Mouse (Mus musculus) heart, embryonic 10.5 days (tissue): ENCODE data around the gene Itga10. TPM values are rescaled to one million over a fixed set of nuclear protein-coding genes. Genes with fewer than 3 reads are reported as not detected.
"Not testable (repeated sequence)": the region's sequence is repeated elsewhere in the genome, so short reads cannot be mapped to it uniquely, and the experiment has no call there.

Experiments used
- DNase-seq: peaks from one replicate; pipeline ENCODE4 v3.0.0-alpha.2; 2017; ENCODE audit warnings: low spot score
- H3K27ac ChIP-seq: fragments of 300-500 bp; sonication (generic); 2 replicates; pipeline ENCODE4 v1.5.1; 2016; ENCODE audit warnings: mild to moderate bottlenecking
- H3K27me3 ChIP-seq: fragments of 300-500 bp; sonication (generic); 2 replicates; pipeline ENCODE4 v1.6.1; 2016; ENCODE audit warnings: mild to moderate bottlenecking; ENCODE audit not compliant: poor library complexity, insufficient read depth, severe bottlenecking
- H3K36me3 ChIP-seq: fragments of 300-500 bp; sonication (generic); 2 replicates; pipeline ENCODE4 v1.6.1; 2016; ENCODE audit warnings: mild to moderate bottlenecking, moderate library complexity
- H3K4me1 ChIP-seq: fragments of 300-500 bp; sonication (generic); 2 replicates; pipeline ENCODE4 v1.6.1; 2016; ENCODE audit warnings: mild to moderate bottlenecking
- H3K4me3 ChIP-seq: fragments of 300-500 bp; sonication (generic); 2 replicates; pipeline ENCODE4 v1.5.1; 2016; ENCODE audit warnings: mild to moderate bottlenecking, moderate library complexity
- H3K9me3 ChIP-seq: fragments of 300-500 bp; sonication (generic); 2 replicates; pipeline ENCODE4 v1.6.1; 2016; ENCODE audit warnings: mild to moderate bottlenecking, moderate library complexity
- WGBS: fragments of 180-500 bp; shearing (Covaris S2); methylation state at CpG from one replicate; pipeline ENCODE4 v1.1.7; 2016; 5-methylcytosine and 5-hydroxymethylcytosine counted together
- polyA plus RNA-seq: library from polyadenylated mRNA; unstranded; fragments of >200 nt; fragmentation: Nextera tagmentation; extraction: Ambion mirVana; gene quantifications from 2 replicates; pipeline ENCODE4 v1.2.1, GENCODE M21; 2016

Gene Itga10
- polyA plus RNA-seq, 1 experiment from 2014 or later = 0.84 TPM

DNA sequence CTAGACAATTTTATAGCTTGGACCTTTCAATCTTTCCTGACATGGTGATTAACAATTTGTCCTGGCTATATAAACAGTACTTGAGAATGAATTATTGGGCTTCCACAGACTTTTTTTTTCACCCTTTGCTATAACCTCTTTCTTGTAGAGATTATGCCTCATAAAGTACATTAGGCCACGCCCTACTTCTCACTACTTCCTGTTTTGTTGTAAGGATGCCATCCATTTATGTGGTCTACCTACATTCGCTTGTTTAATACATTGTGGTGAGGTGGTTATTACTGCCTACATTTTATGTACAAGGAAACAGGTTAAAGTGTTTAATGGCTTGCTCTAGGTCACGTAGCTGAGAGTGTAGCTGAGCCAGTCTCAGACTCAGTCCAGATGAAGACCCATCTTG is 29.8 kb downstream of the Itga10 start:
- DNase-seq = no peak
- Histone ChIP-seq H3K4me3 (no peak overlapping the region), H3K27ac (no peak overlapping the region), H3K27me3 (peaks cover 36% of the 10 kb centered on the region), H3K36me3 (no peaks in the 10 kb centered on the region), H3K9me3 (no peaks in the 10 kb centered on the region), H3K4me1 (peaks cover 14% of the 10 kb centered on the region)
- 88% methylated on average over 3 of the region's 3 CpGs for WGBS

DNA sequence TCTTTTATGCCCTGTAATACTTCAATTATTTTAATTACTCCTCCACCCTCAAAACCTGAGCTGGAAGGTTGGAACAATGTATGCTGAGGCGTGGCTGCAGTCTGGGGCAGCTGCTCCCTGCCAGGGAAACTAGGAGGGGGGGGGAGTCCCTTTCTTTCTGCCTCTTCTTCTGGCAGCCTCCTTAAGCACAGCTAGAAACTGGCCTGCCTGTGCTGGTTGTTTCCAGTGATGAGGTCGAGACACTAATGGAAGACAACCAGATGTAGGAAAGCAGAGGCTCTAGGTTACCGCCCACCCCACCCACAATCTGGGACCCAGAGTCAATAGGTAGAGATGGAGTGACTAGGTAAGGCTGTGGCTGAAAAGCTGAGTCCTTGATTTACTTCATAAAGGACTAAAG is 30.3 kb downstream of the Itga10 start:
- no peaks in the 10 kb centered on the region for H3K36me3 ChIP-seq
- no peak for DNase-seq
- H3K9me3 ChIP-seq = no peaks in the 10 kb centered on the region
- 50% methylated on average over 3 of the region's 3 CpGs for WGBS
- H3K27ac ChIP-seq = no peak overlapping the region
- peaks cover 9% of the 10 kb centered on the region for H3K4me1 ChIP-seq
- no peak overlapping the region for H3K4me3 ChIP-seq
- peaks cover 41% of the 10 kb centered on the region for H3K27me3 ChIP-seq

DNA sequence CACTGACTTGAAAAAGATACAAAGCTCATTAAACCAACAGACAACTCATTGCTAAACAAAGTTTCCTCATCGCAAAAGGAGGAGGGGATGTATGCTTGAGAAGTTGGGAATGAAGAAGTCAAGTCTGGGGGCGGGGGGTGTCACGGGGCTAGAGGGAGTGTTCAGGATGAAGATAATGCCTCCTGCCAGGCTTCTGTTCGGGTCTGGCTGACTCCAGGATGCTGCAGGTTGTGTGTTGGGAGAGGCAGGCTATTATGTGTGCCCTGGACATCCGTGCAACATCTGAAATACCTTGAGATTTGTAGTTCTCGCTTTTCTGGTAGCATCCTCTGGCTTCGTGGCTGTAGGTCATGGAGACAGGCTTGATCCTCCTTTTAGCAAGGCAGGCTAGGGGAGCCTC is 33.1 kb downstream of the Itga10 start:
- no peak overlapping the region for H3K4me3 ChIP-seq
- H3K36me3 ChIP-seq = no peaks in the 10 kb centered on the region
- H3K27me3 ChIP-seq = peaks cover 50% of the 10 kb centered on the region
- no peak overlapping the region for H3K27ac ChIP-seq
- no peaks in the 10 kb centered on the region for H3K9me3 ChIP-seq
- peaks cover 9% of the 10 kb centered on the region for H3K4me1 ChIP-seq
- DNase-seq = no peak
- WGBS = 64% methylated on average over 7 of the region's 7 CpGs

DNA sequence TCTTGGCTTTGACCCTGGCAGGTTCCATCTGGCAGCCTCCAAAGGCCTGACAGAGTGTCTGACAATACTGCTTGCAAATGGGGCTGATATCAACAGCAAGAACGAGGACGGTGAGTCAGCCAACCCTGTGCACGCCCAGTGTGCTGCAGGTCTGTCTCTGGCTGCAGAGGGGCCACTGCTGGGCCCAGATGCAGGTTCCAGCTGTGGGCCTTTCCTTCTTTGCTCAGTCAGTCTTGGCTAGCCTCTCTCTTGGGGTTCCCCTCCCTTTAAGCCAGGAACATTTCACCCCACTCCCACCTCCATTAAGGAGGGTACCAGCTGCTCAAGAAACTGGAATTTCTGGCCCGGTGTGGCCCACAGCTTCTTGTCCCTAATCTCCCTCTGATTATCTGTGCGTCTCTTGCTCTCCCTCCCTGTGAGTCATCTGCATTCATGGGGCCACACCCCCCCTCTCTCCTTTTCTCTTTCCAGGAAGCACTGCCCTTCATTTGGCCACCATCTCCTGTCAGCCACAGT is 33.8 kb downstream of the Itga10 start:
- Histone ChIP-seq H3K27me3 (peaks cover 58% of the 10 kb centered on the region), H3K27ac (no peak overlapping the region), H3K9me3 (no peaks in the 10 kb centered on the region), H3K4me3 (no peak overlapping the region), H3K36me3 (no peaks in the 10 kb centered on the region), H3K4me1 (peaks cover 12% of the 10 kb centered on the region)
- WGBS = 11% methylated on average over 5 of the region's 5 CpGs
- peak; percentile 71 for DNase-seq

DNA sequence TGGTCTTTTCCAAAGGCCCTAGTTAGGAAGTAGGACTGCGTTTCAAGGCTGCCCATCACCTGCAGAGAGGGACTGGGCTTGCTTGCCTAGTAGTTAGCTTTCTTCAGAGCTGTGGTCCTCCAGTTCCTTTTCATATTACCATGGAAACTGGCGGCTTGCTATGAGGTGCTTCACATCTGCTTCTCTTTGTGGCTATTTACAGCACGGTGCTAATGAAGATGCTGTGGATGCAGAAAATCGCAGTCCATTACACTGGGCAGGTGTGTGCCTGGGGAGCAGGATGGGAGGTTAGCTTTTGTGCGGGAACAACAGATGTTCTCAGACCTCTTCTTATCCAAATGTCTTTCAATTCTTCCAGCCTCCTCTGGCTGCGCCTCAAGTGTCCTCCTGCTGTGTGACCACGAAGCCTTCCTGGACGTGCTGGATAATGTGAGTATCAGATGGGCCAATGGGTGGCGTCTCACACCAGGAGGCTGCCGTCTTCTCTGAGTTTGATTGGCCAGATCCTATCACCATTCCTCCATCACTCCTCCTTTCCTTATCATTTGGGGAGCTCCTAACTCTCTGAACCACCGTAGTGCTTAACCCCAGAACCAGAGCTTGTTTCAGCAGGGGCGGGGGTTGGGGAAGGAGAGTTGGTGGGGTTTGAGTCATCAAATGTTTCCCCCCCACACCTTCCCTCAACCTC is 35.0 kb downstream of the Itga10 start:
- Histone ChIP-seq H3K27ac (no peak overlapping the region), H3K36me3 (no peaks in the 10 kb centered on the region), H3K4me1 (peaks cover 20% of the 10 kb centered on the region), H3K27me3 (peaks cover 68% of the 10 kb centered on the region), H3K4me3 (no peak overlapping the region), H3K9me3 (no peaks in the 10 kb centered on the region)
- DNase-seq = no peak
- 18% methylated on average over 12 of the region's 12 CpGs for WGBS

DNA sequence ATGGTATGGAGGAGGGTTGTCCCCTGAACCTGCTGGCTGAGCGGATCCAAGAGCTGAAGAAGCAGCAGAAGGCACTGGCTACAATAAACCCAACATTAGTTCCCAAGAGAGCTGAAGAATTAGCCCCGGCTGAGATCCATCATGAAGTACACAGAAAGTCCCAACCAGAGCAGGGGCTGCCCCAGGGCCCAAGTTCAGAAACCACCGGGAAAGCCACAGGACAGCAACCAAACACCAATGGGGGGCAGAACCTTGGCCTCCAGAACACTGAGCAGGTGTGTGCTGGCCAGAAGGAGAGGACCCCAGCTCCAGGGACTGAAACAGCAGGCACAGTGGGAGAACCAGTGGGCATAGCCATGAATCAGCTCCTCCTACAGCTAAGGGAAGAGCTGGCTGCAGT is 38.1 kb downstream of the Itga10 start:
- Histone ChIP-seq H3K4me1 (peaks cover 20% of the 10 kb centered on the region), H3K4me3 (no peak overlapping the region), H3K27me3 (peaks cover 68% of the 10 kb centered on the region), H3K36me3 (no peaks in the 10 kb centered on the region), H3K9me3 (no peaks in the 10 kb centered on the region), H3K27ac (no peak overlapping the region)
- DNase-seq = no peak
- 85% methylated on average over 3 of the region's 3 CpGs for WGBS

DNA sequence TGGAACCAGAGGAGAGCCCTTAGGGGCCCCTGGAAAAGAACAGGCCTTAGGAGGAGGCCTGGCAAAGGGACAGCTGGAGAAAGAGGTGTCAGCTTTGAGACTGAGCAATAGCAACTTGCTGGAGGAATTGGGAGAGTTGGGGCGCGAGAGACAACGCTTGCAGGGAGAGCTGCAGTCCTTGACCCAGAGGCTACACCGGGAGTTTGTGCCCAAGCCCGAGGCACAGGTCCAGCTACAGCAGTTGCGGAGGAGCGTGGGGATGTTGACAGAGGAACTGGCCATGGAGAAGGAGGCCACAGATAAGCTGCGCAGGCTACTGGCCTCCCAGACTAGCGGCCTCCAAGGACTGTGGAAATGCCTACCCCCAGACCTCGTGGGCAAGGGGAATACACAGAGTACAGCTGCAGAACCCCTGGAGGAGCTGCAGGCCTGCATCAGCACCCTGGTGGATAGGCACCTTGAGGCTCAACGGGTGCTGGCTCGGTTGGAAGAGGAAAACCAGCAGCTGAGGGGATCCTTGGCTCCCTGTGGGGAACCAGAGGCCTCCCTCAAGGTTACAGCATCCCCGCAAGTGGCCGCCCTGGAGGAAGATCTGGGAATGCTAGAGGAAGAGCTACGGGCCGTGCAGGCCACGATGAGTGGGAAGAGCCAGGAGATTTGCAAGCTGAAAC is 38.9 kb downstream of the Itga10 start:
- H3K27me3 ChIP-seq = peaks cover 64% of the 10 kb centered on the region
- no peaks in the 10 kb centered on the region for H3K36me3 ChIP-seq
- H3K27ac ChIP-seq = no peak overlapping the region
- 41% methylated on average over 17 of the region's 17 CpGs for WGBS
- peak overlapping the region; percentile 55 for H3K4me3 ChIP-seq
- DNase-seq = no peak
- H3K4me1 ChIP-seq = peaks cover 16% of the 10 kb centered on the region
- H3K9me3 ChIP-seq = no peaks in the 10 kb centered on the region

DNA sequence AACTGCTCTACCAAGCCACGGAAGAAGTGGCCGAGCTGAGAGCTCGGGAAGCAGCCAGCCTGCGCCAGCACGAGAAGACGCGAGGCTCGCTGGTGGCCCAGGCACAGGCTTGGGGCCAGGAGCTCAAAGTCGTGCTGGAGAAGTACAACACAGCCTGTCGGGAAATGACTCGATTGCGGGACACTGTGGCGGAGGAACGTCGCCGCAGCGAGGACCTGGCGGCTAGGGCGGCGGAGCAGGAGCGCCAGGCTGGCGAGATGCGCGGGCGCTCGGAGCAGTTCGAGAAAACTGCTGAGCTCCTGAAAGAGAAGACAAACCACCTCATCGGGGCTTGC is 39.4 kb downstream of the Itga10 start:
- Histone ChIP-seq H3K27me3 (peaks cover 64% of the 10 kb centered on the region), H3K36me3 (no peaks in the 10 kb centered on the region), H3K27ac (no peak overlapping the region), H3K9me3 (no peaks in the 10 kb centered on the region), H3K4me1 (peaks cover 14% of the 10 kb centered on the region), H3K4me3 (peak overlapping the region; percentile 55)
- 12% methylated on average over 28 of the region's 28 CpGs for WGBS
- DNase-seq = no peak

DNA sequence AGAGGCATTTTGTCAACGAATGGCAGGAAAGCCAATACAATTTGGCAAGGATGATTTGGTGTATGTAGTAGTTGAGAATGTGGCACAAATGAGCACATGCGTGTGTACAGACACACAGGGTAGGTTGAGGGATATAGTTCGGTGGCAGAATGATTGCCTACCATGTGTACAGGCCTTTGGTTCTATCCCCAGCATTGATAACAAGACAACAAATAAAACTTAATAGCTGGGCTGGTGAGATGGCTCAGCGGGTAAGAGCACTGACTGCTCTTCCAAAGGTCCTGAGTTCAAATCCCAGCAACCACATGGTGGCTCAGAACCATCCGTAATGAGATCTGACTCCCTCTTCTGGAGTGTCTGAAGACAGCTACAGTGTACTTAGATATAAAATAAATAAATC is 40.7 kb downstream of the Itga10 start:
- not testable (repeated sequence) for H3K4me3 ChIP-seq, DNase-seq, H3K36me3 ChIP-seq, H3K27ac ChIP-seq, H3K9me3 ChIP-seq
- H3K27me3 ChIP-seq = peaks cover 55% of the 10 kb centered on the region
- WGBS = 90% methylated on average over 5 of the region's 5 CpGs
- peaks cover 14% of the 10 kb centered on the region for H3K4me1 ChIP-seq

DNA sequence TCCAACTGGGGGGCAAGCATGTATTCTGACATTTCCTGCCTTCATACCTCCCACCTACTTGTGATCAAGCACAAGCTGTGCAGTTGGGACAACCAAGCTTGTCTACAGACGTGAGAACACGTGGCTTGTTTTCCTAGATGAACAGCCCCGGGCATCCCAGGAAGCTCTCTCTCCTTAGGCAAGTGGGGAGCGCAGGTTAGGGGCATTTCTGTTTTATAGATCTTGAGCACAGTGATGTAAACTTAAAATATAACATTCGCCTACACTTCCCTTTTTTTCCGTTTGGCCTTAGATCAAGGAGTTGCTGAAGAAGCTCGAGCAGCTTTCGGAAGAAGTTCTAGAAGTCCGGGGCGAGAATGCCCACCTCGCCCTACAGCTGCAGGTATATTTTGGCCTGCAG is 43.5 kb downstream of the Itga10 start:
- 78% methylated on average over 11 of the region's 11 CpGs for WGBS
- Histone ChIP-seq H3K4me1 (peaks cover 23% of the 10 kb centered on the region), H3K27ac (no peak overlapping the region), H3K9me3 (no peaks in the 10 kb centered on the region), H3K4me3 (no peak overlapping the region), H3K27me3 (peaks cover 32% of the 10 kb centered on the region), H3K36me3 (no peaks in the 10 kb centered on the region)
- no peak for DNase-seq

DNA sequence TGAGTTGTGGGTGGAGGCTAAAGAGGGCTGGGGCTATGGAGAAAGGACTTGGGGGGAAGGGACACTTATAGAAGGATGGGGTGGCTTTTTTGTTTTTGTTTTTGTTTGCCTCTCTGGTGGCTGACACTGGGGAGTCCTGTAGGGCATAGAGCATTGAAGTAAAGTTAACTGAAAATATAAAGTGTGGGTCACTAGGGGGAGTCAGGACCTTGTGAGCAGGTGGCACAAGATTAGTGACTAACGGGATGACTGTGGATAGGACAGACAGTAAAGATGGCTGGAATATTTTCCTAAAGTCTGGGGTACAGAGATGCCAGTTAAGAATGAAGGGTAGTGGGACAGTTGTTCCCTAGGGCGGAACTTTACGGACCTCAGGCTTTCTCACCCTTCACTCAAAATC is 44.9 kb downstream of the Itga10 start:
- H3K36me3 ChIP-seq = no peaks in the 10 kb centered on the region
- H3K9me3 ChIP-seq = no peaks in the 10 kb centered on the region
- no peak for DNase-seq
- no peak overlapping the region for H3K27ac ChIP-seq
- no peak overlapping the region for H3K4me3 ChIP-seq
- H3K27me3 ChIP-seq = peaks cover 19% of the 10 kb centered on the region
- 53% methylated on average over 3 of the region's 3 CpGs for WGBS
- H3K4me1 ChIP-seq = peaks cover 14% of the 10 kb centered on the region; the same call in 1 of the 2 replicates

DNA sequence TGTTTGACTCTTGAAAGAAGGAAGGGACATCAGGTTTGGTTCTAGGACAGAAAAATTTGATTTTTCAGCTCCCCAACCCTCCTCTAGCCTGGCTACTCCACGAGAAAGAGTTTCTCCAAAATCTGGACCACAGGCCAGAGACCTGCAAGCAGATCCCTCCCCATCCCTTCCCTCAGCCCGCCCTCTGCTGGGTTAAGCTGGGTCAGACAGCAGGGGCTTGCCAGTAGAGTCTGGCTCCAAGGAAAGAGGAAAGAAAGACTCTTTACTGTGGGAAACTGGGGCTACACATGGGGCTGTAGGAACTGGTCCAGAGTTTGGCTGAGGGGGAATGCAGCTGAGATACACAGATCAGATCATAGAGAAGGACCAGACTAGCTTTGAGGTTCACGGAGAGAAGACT is 47.1 kb downstream of the Itga10 start:
- Histone ChIP-seq H3K27me3 (peaks cover 11% of the 10 kb centered on the region), H3K9me3 (no peaks in the 10 kb centered on the region), H3K36me3 (no peaks in the 10 kb centered on the region), H3K27ac (no peak overlapping the region), H3K4me3 (peak overlapping the region; percentile 8; the same call in 1 of the 2 replicates), H3K4me1 (peaks cover 26% of the 10 kb centered on the region)
- WGBS = 11% methylated on average over 3 of the region's 3 CpGs
- no peak for DNase-seq

DNA sequence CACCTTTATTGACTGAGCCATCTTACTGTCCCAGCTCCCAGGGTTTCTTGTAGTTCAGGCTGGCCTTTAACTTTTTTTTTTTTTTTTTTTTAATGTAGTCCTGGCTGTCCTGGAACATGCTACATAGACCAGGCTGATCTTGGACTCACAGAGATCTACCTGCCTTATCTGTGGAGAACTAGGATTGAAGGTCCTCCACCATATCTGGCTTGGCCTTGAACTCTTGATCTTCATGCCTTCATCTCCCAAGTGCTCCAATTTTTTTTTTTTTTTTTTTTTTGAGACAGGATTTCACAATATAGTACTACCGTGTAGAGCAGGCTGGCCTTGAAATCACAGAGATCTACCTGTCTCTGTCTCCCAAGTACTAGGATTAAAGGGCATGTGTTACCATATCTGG is 48.2 kb downstream of the Itga10 start:
- Histone ChIP-seq H3K4me1 (peaks cover 34% of the 10 kb centered on the region), H3K27me3 (peaks cover 11% of the 10 kb centered on the region), H3K27ac (no peak overlapping the region), H3K4me3 (no peak overlapping the region), H3K36me3 (no peaks in the 10 kb centered on the region), H3K9me3 (no peaks in the 10 kb centered on the region)
- WGBS = 74% methylated on average over 1 of the region's 1 CpGs
- no peak for DNase-seq
